Mouse (Mus musculus): Measurements from ENCODE around the gene Gm4175.
"Not testable (repeated sequence)": the region's sequence is repeated elsewhere in the genome, so short reads cannot be mapped to it uniquely, and the experiment has no call there.

The Gm4175 gene

GRCm38 (mm10) chr7:21761375-21761774 lies at the start of gene Gm4175:
Gm4175 (minus strand) TSS chr7:21761475.
- DNase-seq (ENCODE audit: low spot score in 2 of 2), result not testable (repeated sequence)

- not testable (repeated sequence) for DNase-seq (ENCODE audit: low spot score in 2 of 2)
Measured at GRCm38 (mm10) chr7:21796628-21797027, 35.4 kb upstream of the Gm4175 start, which contains the start of gene Gm4177. Gm4177 (minus strand) TSS chr7:21796728.
